ENCODE assay signal across 24 mouse cellular contexts in genomic region chr19:32542784-32543490, GRCm38 (mm10). TPM values are rescaled to one million over a fixed set of nuclear protein-coding genes. Genes with fewer than 3 reads are reported as not detected.
DNase-seq lines count a peak whose midpoint lies in the region; ATAC-seq and TF ChIP-seq lines count a peak whose summit lies in the region.
"Had no signal": no experiment of that assay in that cellular context is flagged by ENCODE, and none has a peak within 500 bp of the region (broad histone marks: within the 10 kb centered on the region; RNA-seq: fewer than 3 reads in every experiment).

No protein-coding gene starts in this region.

- H3K4me2 ChIP-seq in liver, embryonic 12.5 days = no peak overlapping the region
- H3K4me2 ChIP-seq: embryonic facial prominence, embryonic 13.5 days; forebrain, embryonic 12.5 days; forebrain, embryonic 15.5 days; hindbrain, embryonic 12.5 days; hindbrain, embryonic 15.5 days had no signal

- peak; percentile 45 for DNase-seq in adrenal gland, postnatal 10 days
- no peak for DNase-seq in adrenal gland, adult 18-20 months (ENCODE audit: low spot score in 2 of 2)
- DNase-seq in liver, adult 2 months (ENCODE audit: extremely low read depth, low read depth, low spot score) = peak; percentile 97
- peak; percentile 31 for DNase-seq in MEL (ENCODE audit: low read depth, low spot score)
- DNase-seq in layer of hippocampus, adult 18-20 months (ENCODE audit: low spot score in 2 of 2) = no peak
- DNase-seq: adrenal gland, postnatal 25 days; cerebellum, adult 11-12 months; cerebellum, adult 8-10 months; cerebellum, postnatal 10 days; cerebellum, postnatal 36 days; embryo, embryonic 11 days; gastrocnemius, postnatal 25 days; heart, adult 2 months had no signal

- no peaks in the 10 kb centered on the region for H3K27me3 ChIP-seq in liver, adult 2 months (ENCODE audit: control insufficient read depth, insufficient read depth, low read length)
- H3K27me3 ChIP-seq in liver, embryonic 12.5 days (replicated peaks) = no peaks in the 10 kb centered on the region
- no peaks in the 10 kb centered on the region for H3K27me3 ChIP-seq in MEL (ENCODE audit: control insufficient read depth in 1 of 2, insufficient read depth in 2 of 2, low read length in 2 of 2)
- H3K27me3 ChIP-seq: embryonic facial prominence, embryonic 13.5 days; forebrain, embryonic 12.5 days; forebrain, embryonic 15.5 days; hindbrain, embryonic 12.5 days; hindbrain, embryonic 15.5 days; Patski had no signal

- H3K9ac ChIP-seq in liver, adult 2 months (ENCODE audit: low read depth, low read length) = no peak overlapping the region; the same call in 1 of the 2 replicates
- H3K9ac ChIP-seq in liver, embryonic 12.5 days = no peak overlapping the region
- H3K9ac ChIP-seq in MEL (ENCODE audit: control insufficient read depth, low read depth, low read length, poor library complexity, severe bottlenecking) = no peak overlapping the region
- H3K9ac ChIP-seq: embryonic facial prominence, embryonic 13.5 days; forebrain, embryonic 12.5 days; forebrain, embryonic 15.5 days; hindbrain, embryonic 12.5 days; hindbrain, embryonic 15.5 days had no signal

- no peaks in the 10 kb centered on the region for H3K79me2 ChIP-seq in liver, adult 2 months (ENCODE audit: control insufficient read depth, insufficient read depth, low read length)
- no peaks in the 10 kb centered on the region for H3K79me2 ChIP-seq in MEL (ENCODE audit: control insufficient read depth, insufficient read depth, low read length, poor library complexity)

- ATAC-seq in liver, embryonic 12.5 days = no peak
- ATAC-seq in megakaryocyte-erythroid progenitor cell, adult 5-6 weeks (replicated peaks; ENCODE audit: low FRiP score, low TSS enrichment, poor library complexity, severe bottlenecking) = 0 out of 2 replicates have a peak, but pooled peaks have one; percentile 30
- ATAC-seq: forebrain, embryonic 15.5 days; Patski had no signal

- no peaks in the 10 kb centered on the region for H3K36me3 ChIP-seq in liver, adult 2 months (ENCODE audit: control insufficient read depth, insufficient read depth, low read length)
- H3K36me3 ChIP-seq in liver, embryonic 12.5 days = no peaks in the 10 kb centered on the region
- H3K36me3 ChIP-seq in MEL (ENCODE audit: control insufficient read depth in 1 of 2, insufficient read depth in 2 of 2, low read length in 2 of 2) = no peaks in the 10 kb centered on the region
- H3K36me3 ChIP-seq: embryonic facial prominence, embryonic 10.5 days; embryonic facial prominence, embryonic 13.5 days; forebrain, embryonic 12.5 days; forebrain, embryonic 15.5 days; heart, embryonic 10.5 days; hindbrain, embryonic 12.5 days; hindbrain, embryonic 15.5 days had no signal

- TF ChIP-seq CTCF in liver, adult 2 months (IDR thresholded peaks at IDR 0.05; ENCODE audit: low read depth, low read length) = no peak
- no peak for TF ChIP-seq CTCF in MEL (IDR thresholded peaks at IDR 0.05 in 2 of 3, conservative IDR thresholded peaks at IDR 0.05 in 1 of 3; ENCODE audit: control insufficient read depth in 1 of 3, insufficient read depth in 1 of 3, low read depth in 2 of 3, low read length in 3 of 3, poor library complexity in 1 of 3, severe bottlenecking in 1 of 3)

- TF ChIP-seq POLR2A in liver, adult 2 months (IDR thresholded peaks at IDR 0.05; ENCODE audit: extremely low read depth, insufficient read depth, low read length) = no peak
- TF ChIP-seq POLR2A in MEL (IDR thresholded peaks at IDR 0.05; ENCODE audit: control insufficient read depth in 1 of 2, insufficient read depth in 1 of 2, low read depth in 1 of 2, low read length in 2 of 2, poor library complexity in 1 of 2) = no peak

- H3K4me3 ChIP-seq in liver, adult 2 months (ENCODE audit: insufficient read depth, low read depth, low read length) = peak overlapping the region; percentile 64; the same call in 1 of the 2 replicates
- H3K4me3 ChIP-seq in liver, embryonic 12.5 days = no peak overlapping the region
- no peak overlapping the region for H3K4me3 ChIP-seq in MEL (ENCODE audit: control insufficient read depth in 1 of 2, insufficient read depth in 1 of 2, low read depth in 2 of 2, low read length in 2 of 2)
- H3K4me3 ChIP-seq: embryonic facial prominence, embryonic 10.5 days; embryonic facial prominence, embryonic 13.5 days; erythroblast, embryonic 14.5 days; forebrain, embryonic 12.5 days; forebrain, embryonic 15.5 days; heart, adult 2 months; heart, embryonic 10.5 days; hindbrain, embryonic 12.5 days; hindbrain, embryonic 15.5 days had no signal

- H3K9me3 ChIP-seq in liver, embryonic 12.5 days (replicated peaks) = no peaks in the 10 kb centered on the region
- no peaks in the 10 kb centered on the region for H3K9me3 ChIP-seq in MEL (replicated peaks; ENCODE audit: insufficient read depth, low read length)
- H3K9me3 ChIP-seq: embryonic facial prominence, embryonic 10.5 days; embryonic facial prominence, embryonic 13.5 days; forebrain, embryonic 12.5 days; forebrain, embryonic 15.5 days; heart, embryonic 10.5 days; hindbrain, embryonic 12.5 days; hindbrain, embryonic 15.5 days had no signal

- 28% methylated on average over 9 of the region's 9 CpGs for WGBS in liver, adult 2 months
- WGBS in liver, embryonic 12.5 days (ENCODE audit: insufficient replicate concordance) = 64% methylated on average over 9 of the region's 9 CpGs

- TF ChIP-seq EP300 in MEL (IDR thresholded peaks at IDR 0.05; ENCODE audit: low read depth in 1 of 2, low read length in 2 of 2) = peak in 1 of 2 experiments; percentile 23; a peak in 1 of 4 replicates

- H3K4me1 ChIP-seq in liver, adult 2 months (ENCODE audit: control insufficient read depth, insufficient read depth, low read length) = peaks cover 17% of the 10 kb centered on the region; the same call in 1 of the 2 replicates
- H3K4me1 ChIP-seq in liver, embryonic 12.5 days = no peaks in the 10 kb centered on the region
- no peaks in the 10 kb centered on the region for H3K4me1 ChIP-seq in MEL (ENCODE audit: control insufficient read depth in 1 of 2, insufficient read depth in 2 of 2, low read length in 2 of 2)
- H3K4me1 ChIP-seq: embryonic facial prominence, embryonic 10.5 days; embryonic facial prominence, embryonic 13.5 days; forebrain, embryonic 12.5 days; forebrain, embryonic 15.5 days; heart, embryonic 10.5 days; hindbrain, embryonic 12.5 days; hindbrain, embryonic 15.5 days had no signal

- no peak for TF ChIP-seq RAD21 in MEL (IDR thresholded peaks at IDR 0.05; ENCODE audit: low read depth, low read length)

- peak overlapping the region; percentile 90 for H3K27ac ChIP-seq in liver, adult 2 months (replicated peaks; ENCODE audit: insufficient read depth, low read depth, low read length)
- no peak overlapping the region for H3K27ac ChIP-seq in liver, embryonic 12.5 days
- no peak overlapping the region for H3K27ac ChIP-seq in MEL (ENCODE audit: control insufficient read depth, low read depth, low read length)
- H3K27ac ChIP-seq: embryonic facial prominence, embryonic 10.5 days; embryonic facial prominence, embryonic 13.5 days; forebrain, embryonic 12.5 days; forebrain, embryonic 15.5 days; heart, adult 2 months; heart, embryonic 10.5 days; hindbrain, embryonic 12.5 days; hindbrain, embryonic 15.5 days had no signal

TF ChIP-seq in MEL, 35 proteins besides CTCF, POLR2A, EP300 and RAD21:
- no peak for TF ChIP-seq ZNF384 (IDR thresholded peaks at IDR 0.05; ENCODE audit: low read depth, low read length)
- no peak for TF ChIP-seq MAFK (IDR thresholded peaks at IDR 0.05; ENCODE audit: borderline replicate concordance, low read depth, low read length)
TF ChIP-seq in MEL: peak in this region for 0.

RNA-seq across cellular contexts. Expression of gene Papss2, which starts 52.7 kb away (rescaled TPM):
- total RNA-seq in adrenal gland, postnatal 10 days (2021) = 10 to 100 TPM; 24.5 to 34.6 TPM
- total RNA-seq in adrenal gland, adult 18-20 months (2021) = 10 to 100 TPM; 13.1 to 15.5 TPM
- 211 and 223 TPM in 2 replicates for total RNA-seq in liver, adult 2 months (2014; rRNA removed)
- polyA plus RNA-seq in liver, adult 2 months (2012; rRNA removed) = 75.1 and 86.7 TPM in 2 replicates
- polyA plus RNA-seq in liver, embryonic 12.5 days (2016; fragmentation: Nextera tagmentation; extraction: Ambion mirVana) = 2.0 and 3.1 TPM in 2 replicates
- 1.5 and 1.7 TPM in 2 replicates for total RNA-seq in MEL (2012; rRNA removed)
- 1 to 10 TPM in 1 of 2 experiments, not detected in 1; 2.6 TPM for polyA plus RNA-seq in MEL (2012; ENCODE audit: insufficient read depth in 1 of 2, insufficient read length in 2 of 2, low read depth in 1 of 2, low replicate concordance in 2 of 2, missing spikeins in 1 of 2)
- 0.82 and 0.96 TPM in 2 replicates for total RNA-seq in megakaryocyte-erythroid progenitor cell, adult 5-6 weeks (2014; fragmentation: Nextera tagmentation)
- total RNA-seq in megakaryocyte-erythroid progenitor cell, adult 5-6 weeks (2017) = 0.38 and 0.61 TPM in 2 replicates
- total RNA-seq in layer of hippocampus, adult 18-20 months (2021) = 10 to 100 TPM; 16.2 to 16.4 TPM

RNA-seq across cellular contexts. Expression of gene Minpp1, which starts 57.4 kb away (rescaled TPM):
- 10 to 100 TPM; 30.8 to 36.7 TPM for total RNA-seq in adrenal gland, postnatal 10 days (2021)
- 10 to 100 TPM; 27.9 to 38.8 TPM for total RNA-seq in adrenal gland, adult 18-20 months (2021)
- total RNA-seq in liver, adult 2 months (2014; rRNA removed) = 35.3 and 44.6 TPM in 2 replicates
- 46.8 and 53.9 TPM in 2 replicates for polyA plus RNA-seq in liver, adult 2 months (2012; rRNA removed)
- polyA plus RNA-seq in liver, embryonic 12.5 days (2016; fragmentation: Nextera tagmentation; extraction: Ambion mirVana) = 118 and 120 TPM in 2 replicates
- 192 and 256 TPM in 2 replicates for total RNA-seq in MEL (2012; rRNA removed)
- 100 to 1,000 TPM in 1 of 2 experiments, not detected in 1; 176 TPM for polyA plus RNA-seq in MEL (2012; ENCODE audit: insufficient read depth in 1 of 2, insufficient read length in 2 of 2, low read depth in 1 of 2, low replicate concordance in 2 of 2, missing spikeins in 1 of 2)
- total RNA-seq in megakaryocyte-erythroid progenitor cell, adult 5-6 weeks (2014; fragmentation: Nextera tagmentation) = 239 and 247 TPM in 2 replicates
- total RNA-seq in megakaryocyte-erythroid progenitor cell, adult 5-6 weeks (2017) = 192 and 210 TPM in 2 replicates
- 10 to 100 TPM; 61.4 to 61.5 TPM for total RNA-seq in layer of hippocampus, adult 18-20 months (2021)

Comparison
In these comparisons a context has a peak if more than half of its experiments do, and no peak if none do; other contexts are left out.
1. DNase-seq: peak in adrenal gland, postnatal 10 days (single experiment), liver, adult 2 months (single experiment) and MEL (single experiment); none in adrenal gland, adult 18-20 months (0 of 2) and layer of hippocampus, adult 18-20 months (0 of 2).